Mouse (Mus musculus): Measurements from ENCODE around the gene Cdiptos.

DNA sequence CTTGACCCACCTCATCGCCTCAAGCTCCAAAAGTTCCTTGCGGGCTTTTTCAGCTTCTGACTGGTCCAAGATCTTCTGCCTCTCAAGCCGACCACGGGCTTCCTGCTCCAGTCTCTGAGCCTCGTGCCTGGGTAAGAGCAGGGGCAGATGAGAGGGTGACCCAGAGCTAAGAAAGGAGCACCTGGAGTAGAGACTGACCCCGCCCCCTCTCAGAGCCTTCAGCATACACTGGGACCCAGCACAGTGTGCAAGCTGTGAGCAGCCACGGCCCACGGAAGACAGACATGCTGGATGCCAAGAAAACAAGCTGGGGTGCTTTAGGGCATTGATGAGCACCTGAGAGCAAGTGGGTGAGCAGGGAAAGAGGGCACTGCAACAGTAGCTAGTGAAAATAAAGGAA, 12.9 kb upstream of the Cdiptos start:
- TF ChIP-seq POLR2A (IDR thresholded peaks at IDR 0.05; ENCODE audit: insufficient read depth, low read length) (no peak), CTCF (IDR thresholded peaks at IDR 0.05; ENCODE audit: low read depth, low read length) (no peak), EP300 (IDR thresholded peaks at IDR 0.05; ENCODE audit: insufficient read depth, low read depth, low read length) (no peak)
